Mouse (Mus musculus): ENCODE data around the gene Dnajb2. TPM values are rescaled to one million over a fixed set of nuclear protein-coding genes. Genes with fewer than 3 reads are reported as not detected.
"Not testable (repeated sequence)": the region's sequence is repeated elsewhere in the genome, so short reads cannot be mapped to it uniquely, and the experiment has no call there.

Dnajb2 gene
- total RNA-seq, 2 experiments from 2014 or later: 40.5 to 42.5 TPM

DNA sequence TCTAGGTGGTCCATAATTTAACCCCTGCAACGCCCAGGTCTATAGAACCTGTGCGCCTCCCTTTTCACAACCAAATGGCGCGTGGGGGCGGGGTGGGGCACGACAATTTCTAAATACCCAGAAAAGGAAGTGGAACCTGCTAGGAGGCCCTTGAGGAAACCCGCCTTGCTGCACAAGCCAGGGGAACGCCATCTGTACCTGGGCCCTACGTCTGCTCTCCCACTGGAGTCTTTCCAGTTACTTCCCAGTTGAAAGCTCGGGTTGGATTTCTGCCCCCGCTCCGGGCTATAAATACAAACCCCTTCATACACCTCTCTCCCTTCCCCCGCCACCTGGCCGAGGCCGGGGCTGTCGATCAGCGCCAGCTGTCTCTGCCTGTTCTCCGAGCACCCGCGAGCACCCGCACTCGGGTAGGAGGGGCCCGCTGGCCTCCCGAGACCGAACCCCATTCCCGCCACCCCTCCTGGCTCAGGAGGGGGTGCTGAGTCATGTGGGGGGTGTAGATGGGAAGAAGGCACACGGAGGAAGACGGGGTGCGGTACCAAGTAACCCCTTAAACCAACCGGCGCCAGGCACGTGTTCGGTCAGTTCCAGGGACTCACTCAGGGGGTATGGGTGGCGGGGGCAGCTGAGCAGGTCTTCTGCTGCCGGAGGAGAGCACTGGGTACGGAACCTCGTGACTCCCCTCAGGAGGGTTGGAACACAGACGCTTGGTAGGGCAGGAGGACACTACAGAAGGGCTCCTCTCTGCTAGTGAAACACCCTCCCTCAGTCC, 17.8 kb upstream of the Dnajb2 start:
- no peak for DNase-seq (ENCODE audit: low spot score in 2 of 2)

DNA sequence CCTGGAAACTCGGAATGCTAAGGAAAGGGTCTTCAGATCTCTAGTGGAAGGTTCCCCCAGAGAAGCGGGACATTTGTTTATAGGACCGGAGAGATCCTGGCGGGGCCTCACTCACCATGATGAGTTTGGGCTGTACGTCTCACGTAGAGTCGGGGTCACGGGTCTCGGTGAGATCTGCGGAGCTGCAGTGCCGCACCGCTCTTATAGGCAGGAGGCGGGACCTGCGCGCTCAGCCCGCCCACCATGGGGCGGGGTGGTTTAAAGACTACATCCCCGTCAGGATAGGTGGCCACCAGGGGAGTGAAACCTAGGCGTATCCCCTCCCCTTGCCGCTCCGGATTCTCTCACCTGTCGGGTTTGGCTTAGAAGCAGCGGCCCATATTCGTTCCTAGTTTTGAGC, 17.1 kb upstream of the Dnajb2 start:
- peak in 1 of 2 experiments; percentile 63 for DNase-seq (ENCODE audit: low spot score in 2 of 2)

DNA sequence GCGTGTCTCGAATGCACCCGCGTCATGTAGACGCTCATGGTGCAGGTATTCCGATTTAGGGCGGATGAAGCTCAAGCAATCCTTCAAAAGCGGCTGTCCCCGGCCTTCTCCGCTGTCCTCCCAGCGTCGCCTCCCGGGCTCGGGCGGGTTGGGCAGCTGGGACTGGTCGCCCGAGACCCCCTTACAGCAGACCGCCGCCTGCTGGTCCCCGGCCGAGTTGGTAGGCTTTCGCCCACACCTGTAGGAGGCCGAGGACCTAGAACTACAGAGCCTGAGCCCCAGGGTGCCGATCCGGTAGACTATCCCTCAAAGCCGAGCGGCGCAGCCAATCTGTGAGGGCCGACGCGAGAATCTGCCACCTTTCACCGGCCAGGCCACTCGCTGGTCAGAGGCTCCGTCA, 16.7 kb upstream of the Dnajb2 start, which contains the start of gene Tuba4a:
Gene Tuba4a (minus strand): TSS at position 335 of the 400 bp plus-strand sequence.
- no peak for DNase-seq (ENCODE audit: low spot score in 2 of 2)

DNA sequence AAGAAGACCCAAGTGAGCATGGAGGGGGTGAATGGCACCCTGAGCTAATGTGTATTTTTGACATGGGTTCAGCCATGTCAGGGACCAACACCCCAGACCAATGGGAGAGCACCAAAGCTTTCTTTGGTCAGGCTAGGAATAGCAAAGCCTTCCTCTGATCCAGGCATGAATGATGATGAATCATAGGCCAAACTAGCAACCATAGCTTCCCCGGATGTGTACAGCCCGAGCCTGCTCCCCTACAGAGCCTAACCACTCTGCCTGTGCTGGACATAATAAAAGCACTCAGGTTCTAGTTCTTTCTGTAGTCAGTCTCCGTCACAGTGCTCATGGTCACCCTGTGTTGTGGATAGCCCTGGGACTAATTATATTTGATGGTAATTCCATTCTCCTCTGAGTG, 14.7 kb upstream of the Dnajb2 start:
- no peak for DNase-seq (ENCODE audit: low spot score in 2 of 2)

DNA sequence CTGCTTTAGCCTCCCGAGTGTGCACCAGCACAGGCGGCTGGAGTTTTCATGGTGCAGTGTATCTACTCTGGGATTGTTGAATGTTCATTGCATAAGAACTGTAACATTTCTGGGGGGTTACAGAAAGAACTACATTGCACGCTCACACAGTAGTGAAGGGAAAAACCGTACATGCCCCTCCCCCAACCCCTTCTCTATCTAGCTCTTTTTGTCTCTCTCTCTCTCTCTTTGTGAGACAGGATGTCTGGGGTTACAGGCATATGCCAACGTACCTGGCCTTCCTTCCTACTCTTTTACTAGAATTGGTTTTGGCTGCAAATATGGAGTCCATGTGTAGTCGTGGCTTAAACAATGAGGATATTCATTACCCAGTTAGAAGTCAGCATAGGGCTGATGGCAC, 13.3 kb upstream of the Dnajb2 start:
- DNase-seq (ENCODE audit: low spot score in 2 of 2): no peak

DNA sequence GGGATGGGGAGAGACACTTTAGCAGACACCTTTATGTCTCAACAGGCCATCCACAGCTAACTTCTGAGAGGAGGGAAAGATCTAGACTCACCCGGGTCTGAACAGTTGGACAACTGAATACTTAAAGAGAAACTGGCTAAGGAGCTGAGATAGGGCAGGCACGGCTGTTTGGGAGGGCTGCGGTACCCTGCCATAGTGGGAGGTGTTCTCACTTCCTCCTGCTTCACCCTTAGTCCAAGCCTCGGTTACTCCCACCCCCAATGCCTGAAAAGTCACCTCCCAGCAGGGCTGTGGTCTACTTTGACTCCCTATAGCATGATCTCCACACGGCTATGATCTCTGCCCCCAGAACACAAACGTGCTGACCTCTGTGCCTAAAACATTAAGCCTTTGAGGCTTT, 12.7 kb upstream of the Dnajb2 start:
- no peak for DNase-seq (ENCODE audit: low spot score in 2 of 2)

DNA sequence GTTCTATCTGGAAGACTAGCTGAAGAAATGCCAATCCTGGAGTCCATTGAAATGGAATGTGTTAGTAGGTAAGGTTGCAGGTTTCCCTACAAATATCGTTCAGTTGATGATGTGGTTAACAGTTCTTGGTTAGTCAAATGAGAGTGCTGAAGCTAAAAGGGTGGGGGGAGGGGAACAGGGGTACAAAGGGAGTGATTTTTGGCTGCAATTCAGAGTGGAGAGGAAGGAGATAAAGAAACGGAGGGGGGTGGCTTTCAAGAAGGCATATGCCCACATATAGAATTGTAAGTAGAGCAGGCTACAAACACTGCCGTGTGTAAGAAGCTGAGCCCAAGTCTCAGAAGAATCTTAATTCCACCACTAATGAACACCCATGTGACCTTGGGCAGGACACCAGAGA, 10.7 kb upstream of the Dnajb2 start:
- no peak for DNase-seq (ENCODE audit: low spot score in 2 of 2)

DNA sequence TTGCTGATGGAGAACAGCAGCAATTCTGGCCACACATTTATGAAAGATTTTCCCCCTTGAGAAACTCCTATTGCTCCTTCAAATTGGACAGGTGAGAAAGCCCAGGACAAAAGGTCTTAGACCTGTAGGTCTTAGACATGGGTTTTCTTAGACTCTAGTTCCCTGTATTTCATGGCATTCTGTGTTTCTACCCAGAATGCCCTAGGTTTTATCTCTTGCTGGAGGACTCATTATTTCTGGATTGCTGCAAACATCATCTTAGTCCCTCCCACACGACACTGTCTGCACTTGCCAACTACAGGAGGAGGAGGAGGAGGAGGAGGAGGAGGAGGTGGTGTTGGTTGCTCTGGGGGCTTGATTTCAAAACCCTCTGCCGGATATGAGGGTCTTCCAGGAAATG, 10.1 kb upstream of the Dnajb2 start:
- DNase-seq (ENCODE audit: low spot score in 2 of 2): no peak

DNA sequence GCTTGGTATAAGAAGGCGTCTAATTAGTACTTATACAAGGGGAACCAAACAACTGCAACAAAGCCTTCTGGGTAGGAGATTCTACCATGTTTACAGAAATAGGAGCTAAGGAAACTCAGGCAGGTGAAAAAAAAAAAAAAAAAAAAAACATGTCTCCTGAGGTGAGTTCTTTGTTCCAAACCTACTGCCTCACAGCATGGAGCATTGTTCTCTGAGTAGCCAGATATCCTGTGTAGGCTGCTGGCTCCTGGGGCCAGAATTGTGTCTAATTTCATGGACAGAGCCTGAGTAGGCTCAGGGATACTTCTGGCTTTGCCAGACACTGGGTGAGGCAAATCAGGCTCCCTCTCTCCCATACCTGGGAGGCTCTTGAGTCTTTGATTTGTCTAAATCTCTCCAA, 8.6 kb upstream of the Dnajb2 start:
- no peak for DNase-seq (ENCODE audit: low spot score in 2 of 2)

DNA sequence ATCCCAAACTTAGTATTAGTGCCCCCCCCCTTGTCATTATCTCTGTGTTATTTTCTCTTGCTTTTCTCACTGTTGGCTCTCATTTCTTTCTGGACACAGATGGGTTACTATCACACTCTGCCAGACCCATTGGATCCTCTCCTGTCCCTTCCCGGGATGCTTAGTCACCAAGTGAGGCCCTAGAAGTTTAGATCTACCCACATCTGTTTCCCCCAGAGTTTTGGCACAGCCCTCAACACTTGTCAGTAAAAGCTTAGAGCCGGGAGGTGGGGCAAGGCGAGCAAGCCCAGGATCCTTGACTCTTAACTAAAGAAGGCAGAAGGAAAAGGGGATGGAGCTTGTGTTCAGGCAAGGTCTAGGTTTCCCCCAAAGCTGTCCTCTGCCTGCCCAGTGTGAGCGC, 7.0 kb upstream of the Dnajb2 start:
- no peak for DNase-seq (ENCODE audit: low spot score in 2 of 2)

DNA sequence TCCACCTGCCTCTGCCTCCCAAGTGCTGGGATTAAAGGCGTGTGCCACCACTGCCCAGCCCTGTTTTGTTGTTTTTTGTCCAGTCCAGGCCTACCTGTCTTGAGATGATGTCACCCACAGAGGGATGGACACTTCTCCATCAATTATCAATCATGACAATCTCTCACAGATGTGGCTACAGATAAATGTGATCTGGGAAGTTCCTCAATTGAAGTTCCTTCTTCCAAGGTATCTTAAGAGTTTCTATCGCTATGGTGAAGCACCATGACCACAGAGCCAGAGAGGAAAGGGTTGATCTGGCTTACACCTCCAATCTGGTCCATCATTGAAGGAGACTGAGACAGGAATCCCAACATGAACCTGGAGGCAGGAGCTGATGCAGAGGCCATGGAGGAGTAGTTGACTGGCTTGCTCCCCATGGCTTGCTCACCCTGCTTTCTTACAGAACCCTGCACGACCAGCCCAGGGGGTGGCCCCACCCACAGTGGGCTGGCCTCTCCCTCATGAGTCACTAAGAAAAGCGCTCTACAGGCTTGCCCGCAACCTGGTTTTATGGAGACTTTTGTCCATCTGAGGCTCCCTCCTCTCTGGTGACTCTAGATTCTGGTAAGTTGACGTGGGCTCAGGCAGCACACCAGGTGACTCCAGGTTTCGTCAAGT, 5.7 kb upstream of the Dnajb2 start:
- DNase-seq (ENCODE audit: low spot score in 2 of 2): no peak

DNA sequence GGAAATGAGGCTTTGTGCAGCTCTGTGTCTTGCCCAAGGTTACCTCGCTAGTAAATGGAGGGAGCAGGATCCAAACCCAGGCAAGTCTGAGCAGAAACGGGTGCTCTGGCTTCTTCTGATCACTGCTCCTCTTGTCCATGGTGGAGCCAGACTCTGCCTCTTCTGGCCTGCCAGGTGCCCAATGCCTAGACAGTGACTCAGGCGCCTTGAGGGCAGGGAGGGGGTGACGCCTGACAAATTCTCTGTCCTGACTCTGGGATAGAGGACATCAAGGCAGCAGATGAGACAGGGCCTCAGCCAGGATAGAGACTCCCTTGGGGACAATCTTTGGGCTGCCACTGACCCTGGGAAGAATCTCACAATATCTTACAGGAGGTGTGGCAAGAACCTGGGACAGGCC, 5.0 kb upstream of the Dnajb2 start:
- no peak for DNase-seq (ENCODE audit: low spot score in 2 of 2)

DNA sequence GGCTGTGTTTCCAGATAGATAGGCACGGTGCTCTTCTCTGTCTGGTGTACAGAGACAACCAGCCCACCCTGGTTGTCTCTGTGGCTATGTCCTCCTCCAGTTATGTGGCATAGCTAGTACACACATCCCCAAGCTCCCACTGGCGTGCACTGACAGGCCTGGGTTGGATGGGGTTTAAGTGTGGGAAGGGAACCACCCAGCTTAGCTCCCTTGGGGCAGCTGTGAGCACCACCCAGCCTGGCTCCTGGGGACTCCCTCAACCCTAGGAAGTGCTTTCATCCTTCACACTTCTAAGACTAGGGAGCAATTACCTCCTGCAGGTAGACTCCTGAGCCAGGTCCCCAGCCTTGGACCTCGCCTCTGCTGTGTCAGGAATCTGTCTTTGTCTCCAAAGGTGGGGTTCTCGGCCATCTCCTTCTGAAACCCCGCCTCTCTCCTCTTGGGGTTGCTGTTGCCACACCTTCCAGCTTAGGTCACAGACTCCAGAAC, 4.5 kb upstream of the Dnajb2 start, which contains the start of gene A630095N17Rik:
Gene A630095N17Rik (minus strand): TSS at position 439 of the 489 bp plus-strand sequence.
- DNase-seq (ENCODE audit: low spot score in 2 of 2): no peak

DNA sequence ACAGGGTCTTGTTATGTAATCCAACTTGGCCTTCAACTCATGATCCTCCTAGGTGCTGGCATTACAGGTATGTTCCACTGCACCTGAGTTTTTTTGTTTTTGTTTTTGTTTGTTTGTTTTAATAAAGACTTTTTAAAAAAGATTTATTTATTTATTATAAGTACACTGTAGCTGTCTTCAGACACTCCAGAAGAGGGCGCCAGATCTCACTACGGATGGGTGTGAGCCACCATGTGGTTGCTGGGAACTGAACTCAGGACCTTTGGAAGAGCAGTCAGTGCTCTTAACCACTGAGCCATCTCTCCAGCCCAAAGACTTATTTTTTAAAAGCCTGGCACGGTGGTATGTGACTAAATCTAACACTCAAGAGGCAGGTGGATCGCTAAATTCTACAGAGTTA, 3.7 kb upstream of the Dnajb2 start:
- DNase-seq (ENCODE audit: low spot score in 2 of 2): not testable (repeated sequence)

DNA sequence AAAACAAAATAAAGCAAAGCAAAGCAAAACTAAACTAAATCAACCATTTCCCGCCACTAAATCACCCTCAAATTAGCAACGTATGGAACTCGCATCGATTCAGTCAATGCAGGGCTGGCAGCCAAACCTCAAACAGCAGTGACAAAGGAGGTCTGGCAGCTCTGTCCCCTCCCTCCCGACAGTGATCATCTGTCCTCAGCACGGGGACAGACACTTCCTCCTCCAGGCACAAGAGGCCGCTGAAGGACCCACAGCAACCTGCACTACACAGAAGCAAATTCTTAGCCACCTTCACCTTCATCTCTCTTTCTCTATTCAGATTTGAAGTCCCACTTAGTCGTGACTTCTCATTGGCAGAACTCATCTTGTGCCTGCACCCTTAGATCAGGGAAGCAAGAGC, 1.6 kb upstream of the Dnajb2 start:
- DNase-seq (ENCODE audit: low spot score in 2 of 2): no peak

DNA sequence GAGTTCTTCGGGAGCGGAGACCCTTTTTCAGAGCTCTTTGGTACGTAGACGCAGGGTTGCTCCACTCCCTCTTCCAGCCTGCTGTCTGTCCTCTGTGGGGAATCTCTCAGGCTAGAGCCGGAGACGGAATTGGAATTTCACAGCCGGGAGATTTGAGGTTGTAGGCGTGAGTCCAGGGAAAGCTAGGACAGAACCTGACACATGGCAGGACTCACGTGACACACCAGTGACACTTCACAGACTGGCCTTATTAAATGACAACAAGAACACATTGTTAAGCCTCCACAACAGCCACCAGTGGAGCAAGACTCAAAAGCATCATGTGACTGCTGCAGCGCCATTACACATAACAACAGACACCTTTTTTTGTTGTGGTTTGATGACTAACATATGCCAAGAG, 3.4 kb downstream of the Dnajb2 start:
- no peak for DNase-seq (ENCODE audit: low spot score in 2 of 2)

DNA sequence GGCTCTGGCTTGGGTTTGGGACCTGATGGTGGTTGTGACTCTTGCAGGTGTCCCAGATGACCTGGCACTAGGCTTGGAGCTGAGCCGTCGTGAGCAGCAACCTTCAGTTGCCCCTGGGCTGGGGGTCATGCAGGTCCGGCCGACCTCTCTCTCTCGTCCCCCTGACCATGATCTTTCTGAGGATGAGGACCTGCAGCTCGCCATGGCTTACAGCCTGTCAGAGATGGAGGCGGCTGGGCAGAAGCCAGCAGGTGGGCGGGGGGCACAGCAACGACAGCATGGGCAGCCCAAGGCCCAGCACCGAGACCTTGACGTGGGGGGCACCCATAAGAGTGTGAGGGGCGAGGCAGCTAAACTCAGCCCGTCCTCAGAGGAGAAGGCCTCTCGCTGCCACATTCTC, 7.2 kb downstream of the Dnajb2 start:
- DNase-seq (ENCODE audit: low spot score in 2 of 2): no peak

DNA sequence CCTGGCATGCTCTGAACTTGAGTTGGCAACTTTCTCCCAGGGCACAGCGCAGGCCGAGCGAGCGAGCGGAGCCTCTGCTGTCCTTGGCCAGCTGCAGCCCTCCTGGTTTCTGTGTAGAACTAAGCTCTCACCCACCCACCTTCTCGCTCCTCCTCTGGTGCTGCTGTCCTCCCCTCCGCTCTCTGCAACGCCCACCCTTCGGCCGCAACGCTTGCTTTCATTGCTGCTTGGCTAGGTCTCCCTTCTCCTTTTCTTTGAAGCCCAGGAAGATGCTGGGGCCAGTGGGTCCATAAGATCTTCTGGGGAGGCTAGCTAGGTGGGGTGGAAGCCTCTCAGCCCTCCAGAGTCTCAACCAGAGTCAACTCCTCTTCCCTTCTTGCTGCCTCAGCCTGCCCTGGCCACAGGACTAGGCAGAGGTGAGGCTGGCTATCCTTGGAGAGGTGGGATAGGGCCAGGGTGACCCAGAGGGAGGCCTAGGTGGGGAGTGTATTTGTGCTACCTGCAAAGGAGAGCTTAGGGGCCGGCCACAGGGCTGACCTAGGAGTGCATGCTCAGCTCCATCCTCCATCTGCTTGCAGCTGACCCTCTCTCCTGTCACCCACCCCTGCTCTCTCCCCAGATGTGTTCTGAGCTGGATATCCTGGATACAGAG, 8.1 kb downstream of the Dnajb2 start:
- DNase-seq (ENCODE audit: low spot score in 2 of 2): no peak

DNA sequence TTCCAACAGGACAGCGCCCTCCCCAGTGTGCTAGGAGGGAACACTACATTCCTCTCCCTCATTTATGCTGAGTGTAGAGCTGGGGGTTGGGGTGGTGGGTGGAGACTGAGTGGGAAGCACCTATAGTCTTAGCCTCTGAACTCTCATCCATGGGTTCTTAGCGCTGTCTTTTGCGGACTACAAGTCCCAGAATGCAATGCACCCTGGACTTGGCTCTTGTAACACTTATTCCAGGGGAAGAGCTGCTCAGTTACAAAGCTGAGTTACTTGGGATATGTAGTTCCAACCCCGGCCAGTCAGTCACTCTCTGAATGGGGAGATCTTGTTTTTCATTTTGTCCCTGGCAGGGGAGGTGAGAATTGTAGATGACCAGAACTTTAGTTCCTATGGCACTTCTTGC, 8.6 kb downstream of the Dnajb2 start:
- DNase-seq (ENCODE audit: low spot score in 2 of 2): no peak

DNA sequence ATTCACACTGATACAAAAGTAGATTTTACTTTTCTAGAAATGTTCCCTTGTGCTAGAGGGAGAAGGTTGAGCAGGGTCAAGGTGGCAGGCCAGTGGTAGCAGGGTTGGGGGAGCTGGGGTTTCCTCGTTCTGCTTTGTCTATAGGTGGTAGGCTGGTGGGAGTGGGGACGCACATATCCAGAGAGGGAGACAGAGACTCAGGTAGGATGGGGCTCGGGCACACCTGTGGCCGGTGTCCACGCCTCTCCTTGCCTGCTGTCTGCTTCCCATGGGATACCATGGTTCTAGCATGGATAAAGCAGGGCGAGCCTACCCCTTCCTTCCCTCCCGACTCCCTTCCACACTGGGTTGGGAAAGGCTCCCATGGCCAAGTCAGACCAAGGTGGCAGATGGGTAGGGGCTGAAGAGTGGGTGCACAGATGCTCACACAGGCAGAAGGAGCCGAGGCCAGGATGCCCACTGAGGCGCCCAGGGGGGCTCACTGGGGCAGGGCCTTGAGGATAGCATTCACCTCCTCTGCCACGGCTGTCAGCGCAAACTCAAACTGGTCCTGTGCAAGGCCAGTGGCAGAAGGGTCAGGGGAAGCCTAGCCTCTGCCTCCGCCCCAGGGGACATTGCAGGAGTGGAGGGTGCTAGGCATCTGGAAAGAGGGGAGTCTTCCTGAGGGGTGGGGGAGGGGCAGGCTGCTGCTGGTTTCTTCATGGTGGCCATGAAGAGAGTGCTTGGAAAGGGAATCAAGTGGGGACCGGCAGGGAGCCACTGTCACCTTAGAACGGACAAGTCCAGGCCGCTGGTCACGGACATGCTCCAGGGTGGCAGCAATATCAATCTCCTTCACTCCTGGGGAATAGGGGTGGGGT, 11.1 kb downstream of the Dnajb2 start:
- no peak for DNase-seq (ENCODE audit: low spot score in 2 of 2)

Data from adrenal gland, postnatal 4 days (tissue).